Mouse (Mus musculus): Measurements from ENCODE around the gene Pfkp. TPM values are rescaled to one million over a fixed set of nuclear protein-coding genes. Genes with fewer than 3 reads are reported as not detected.

Pfkp gene
- polyA plus RNA-seq, 1 experiment from 2014 or later: 8.2 TPM

DNA sequence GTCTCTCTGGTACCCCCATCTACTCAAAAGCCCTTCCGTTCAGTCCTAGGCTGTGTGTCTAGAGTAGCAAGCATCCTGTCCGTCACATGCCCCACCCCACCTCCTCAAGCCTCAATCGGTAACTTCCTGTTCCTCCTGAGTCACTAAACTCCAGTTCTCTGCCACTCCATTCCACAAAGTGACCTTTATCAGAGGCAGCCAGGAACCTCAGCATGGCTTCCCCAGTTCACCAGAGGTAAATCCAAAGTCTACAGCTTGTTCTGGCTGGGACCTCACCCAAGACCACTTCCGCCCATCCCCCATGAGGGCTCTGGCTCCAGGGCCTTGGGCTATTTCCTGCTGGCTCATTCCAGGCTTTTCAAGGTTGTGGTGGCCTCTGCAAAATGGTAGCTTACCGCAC is 6.1 kb downstream of the Pfkp start:
- Histone ChIP-seq H3K4me1 (ENCODE audit: control insufficient read depth, insufficient read depth, low read length) (no peaks in the 10 kb centered on the region), H3K9me3 (ENCODE audit: control insufficient read depth, low read length) (no peaks in the 10 kb centered on the region), H3K9ac (ENCODE audit: low read length) (no peak overlapping the region), H3K4me3 (ENCODE audit: low read depth, low read length) (no peak overlapping the region), H3K27me3 (ENCODE audit: control insufficient read depth, insufficient read depth, low read length) (no peaks in the 10 kb centered on the region), H3K27ac (replicated peaks; ENCODE audit: low read depth, low read length) (no peak overlapping the region), H3K4me2 (ENCODE audit: low read depth, severe bottlenecking) (no peak overlapping the region), H3K36me3 (ENCODE audit: control insufficient read depth, insufficient read depth, low read length) (no peaks in the 10 kb centered on the region)
- DNase-seq (ENCODE audit: low spot score): no peak
- WGBS: 84% methylated on average over 5 of the region's 5 CpGs
- no peak for ATAC-seq (ENCODE audit: insufficient number of reproducible peaks, low FRiP score, low TSS enrichment, low read depth)

DNA sequence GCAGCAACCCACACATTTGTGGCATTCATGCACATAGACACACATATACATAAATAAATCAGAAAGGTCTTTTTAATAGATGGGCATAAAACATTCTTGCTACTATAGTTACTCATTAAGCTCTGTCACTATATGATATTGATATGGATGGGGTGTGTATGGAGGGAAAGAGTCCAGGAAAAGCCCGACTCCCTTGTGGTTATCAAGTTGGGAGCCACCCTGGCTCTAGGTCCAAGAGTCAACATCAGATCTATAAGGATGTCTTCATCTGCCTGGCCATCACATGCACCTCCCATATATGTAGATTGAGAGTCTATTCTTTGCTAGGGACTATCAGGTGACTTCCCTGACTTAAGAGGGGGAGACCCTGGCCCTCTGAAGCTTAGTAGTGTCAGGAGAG is 7.1 kb downstream of the Pfkp start:
- DNase-seq (ENCODE audit: low spot score): no peak
- H3K9me3 ChIP-seq (ENCODE audit: control insufficient read depth, low read length): no peaks in the 10 kb centered on the region
- H3K4me2 ChIP-seq (ENCODE audit: low read depth, severe bottlenecking): no peak overlapping the region
- H3K9ac ChIP-seq (ENCODE audit: low read length): no peak overlapping the region
- H3K4me3 ChIP-seq (ENCODE audit: low read depth, low read length): no peak overlapping the region
- H3K27me3 ChIP-seq (ENCODE audit: control insufficient read depth, insufficient read depth, low read length): no peaks in the 10 kb centered on the region
- WGBS: 93% methylated on average over 1 of the region's 1 CpGs
- no peak overlapping the region for H3K27ac ChIP-seq (replicated peaks; ENCODE audit: low read depth, low read length)
- H3K4me1 ChIP-seq (ENCODE audit: control insufficient read depth, insufficient read depth, low read length): no peaks in the 10 kb centered on the region
- ATAC-seq (ENCODE audit: insufficient number of reproducible peaks, low FRiP score, low TSS enrichment, low read depth): no peak
- H3K36me3 ChIP-seq (ENCODE audit: control insufficient read depth, insufficient read depth, low read length): no peaks in the 10 kb centered on the region

DNA sequence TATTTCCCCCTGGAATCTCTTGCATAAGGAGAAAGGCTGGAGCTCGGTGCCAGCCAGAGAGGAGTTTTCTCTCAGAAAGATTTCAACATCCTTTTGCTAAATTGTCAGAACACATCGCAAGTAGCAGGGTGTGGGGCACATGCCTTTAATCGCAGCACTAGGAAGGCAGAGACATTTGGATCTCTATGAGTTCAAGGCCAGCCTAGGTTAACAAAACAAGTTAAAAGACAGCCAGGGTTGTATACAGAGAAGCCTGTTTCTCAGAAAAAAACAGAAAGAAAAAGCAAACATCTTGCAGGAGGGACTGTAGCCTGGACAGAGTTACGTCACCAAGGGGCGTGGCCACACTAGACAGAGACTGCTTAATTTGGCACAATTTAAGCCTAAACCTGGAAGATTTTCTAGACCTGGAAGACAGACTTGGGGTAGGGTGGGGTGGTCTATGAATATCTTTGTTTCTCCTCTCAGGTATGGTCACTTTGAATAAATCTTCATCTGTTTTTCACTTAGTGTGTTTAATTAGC is 9.0 kb downstream of the Pfkp start:
- H3K27me3 ChIP-seq (ENCODE audit: control insufficient read depth, insufficient read depth, low read length): no peaks in the 10 kb centered on the region
- H3K9ac ChIP-seq (ENCODE audit: low read length): no peak overlapping the region
- no peaks in the 10 kb centered on the region for H3K9me3 ChIP-seq (ENCODE audit: control insufficient read depth, low read length)
- H3K4me1 ChIP-seq (ENCODE audit: control insufficient read depth, insufficient read depth, low read length): no peaks in the 10 kb centered on the region
- H3K27ac ChIP-seq (replicated peaks; ENCODE audit: low read depth, low read length): no peak overlapping the region
- H3K36me3 ChIP-seq (ENCODE audit: control insufficient read depth, insufficient read depth, low read length): no peaks in the 10 kb centered on the region
- WGBS: 86% methylated on average over 5 of the region's 5 CpGs
- ATAC-seq (ENCODE audit: insufficient number of reproducible peaks, low FRiP score, low TSS enrichment, low read depth) (no peak), DNase-seq (ENCODE audit: low spot score) (no peak)
- H3K4me2 ChIP-seq (ENCODE audit: low read depth, severe bottlenecking): no peak overlapping the region
- H3K4me3 ChIP-seq (ENCODE audit: low read depth, low read length): no peak overlapping the region

GRCm38 (mm10) chr13:6638976-6639375 is 9.6 kb downstream of the Pfkp start:
- Histone ChIP-seq H3K9ac (ENCODE audit: low read length) (no peak overlapping the region), H3K36me3 (ENCODE audit: control insufficient read depth, insufficient read depth, low read length) (no peaks in the 10 kb centered on the region), H3K4me2 (ENCODE audit: low read depth, severe bottlenecking) (no peak overlapping the region), H3K9me3 (ENCODE audit: control insufficient read depth, low read length) (no peaks in the 10 kb centered on the region), H3K27ac (replicated peaks; ENCODE audit: low read depth, low read length) (no peak overlapping the region), H3K4me1 (ENCODE audit: control insufficient read depth, insufficient read depth, low read length) (no peaks in the 10 kb centered on the region), H3K27me3 (ENCODE audit: control insufficient read depth, insufficient read depth, low read length) (no peaks in the 10 kb centered on the region), H3K4me3 (ENCODE audit: low read depth, low read length) (no peak overlapping the region)
- ATAC-seq (ENCODE audit: insufficient number of reproducible peaks, low FRiP score, low TSS enrichment, low read depth) (no peak), DNase-seq (ENCODE audit: low spot score) (no peak)
- 91% methylated on average over 3 of the region's 3 CpGs for WGBS

DNA sequence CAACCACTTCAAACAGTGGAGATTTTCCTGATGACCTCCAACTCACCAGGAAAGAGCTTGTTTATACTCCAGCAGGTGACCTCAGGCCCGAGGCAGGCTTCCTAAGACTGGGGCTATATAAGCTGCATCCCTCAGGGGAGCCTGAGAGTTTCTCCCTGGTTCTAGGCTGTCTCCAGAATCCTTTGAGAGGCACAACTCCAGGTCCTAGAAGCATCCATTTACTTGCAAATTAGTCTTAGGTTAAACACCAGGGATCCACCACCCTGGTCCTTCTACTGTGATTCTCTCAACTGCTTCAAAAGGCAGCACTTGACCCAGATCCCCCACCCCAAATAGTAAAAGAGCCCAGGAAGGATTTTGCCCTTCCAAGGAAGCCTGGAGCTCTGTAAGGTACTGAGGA is 10.2 kb downstream of the Pfkp start:
- H3K9me3 ChIP-seq (ENCODE audit: control insufficient read depth, low read length): no peaks in the 10 kb centered on the region
- H3K4me1 ChIP-seq (ENCODE audit: control insufficient read depth, insufficient read depth, low read length): peaks cover 2% of the 10 kb centered on the region; the same call in 1 of the 2 replicates
- 32% methylated on average over 1 of the region's 1 CpGs for WGBS
- ATAC-seq (ENCODE audit: insufficient number of reproducible peaks, low FRiP score, low TSS enrichment, low read depth) (no peak), DNase-seq (ENCODE audit: low spot score) (no peak)
- no peak overlapping the region for H3K27ac ChIP-seq (replicated peaks; ENCODE audit: low read depth, low read length)
- H3K4me3 ChIP-seq (ENCODE audit: low read depth, low read length): no peak overlapping the region
- H3K27me3 ChIP-seq (ENCODE audit: control insufficient read depth, insufficient read depth, low read length): no peaks in the 10 kb centered on the region
- no peaks in the 10 kb centered on the region for H3K36me3 ChIP-seq (ENCODE audit: control insufficient read depth, insufficient read depth, low read length)
- no peak overlapping the region for H3K9ac ChIP-seq (ENCODE audit: low read length)
- H3K4me2 ChIP-seq (ENCODE audit: low read depth, severe bottlenecking): no peak overlapping the region

GRCm38 (mm10) chr13:6637534-6638124 is 10.9 kb downstream of the Pfkp start:
- no peaks in the 10 kb centered on the region for H3K36me3 ChIP-seq (ENCODE audit: control insufficient read depth, insufficient read depth, low read length)
- ATAC-seq (ENCODE audit: insufficient number of reproducible peaks, low FRiP score, low TSS enrichment, low read depth) (no peak), DNase-seq (ENCODE audit: low spot score) (no peak)
- H3K9ac ChIP-seq (ENCODE audit: low read length): no peak overlapping the region
- H3K9me3 ChIP-seq (ENCODE audit: control insufficient read depth, low read length): no peaks in the 10 kb centered on the region
- no peak overlapping the region for H3K4me2 ChIP-seq (ENCODE audit: low read depth, severe bottlenecking)
- no peak overlapping the region for H3K4me3 ChIP-seq (ENCODE audit: low read depth, low read length)
- H3K4me1 ChIP-seq (ENCODE audit: control insufficient read depth, insufficient read depth, low read length): peaks cover 8% of the 10 kb centered on the region; the same call in 1 of the 2 replicates
- WGBS: 91% methylated on average over 7 of the region's 7 CpGs
- H3K27me3 ChIP-seq (ENCODE audit: control insufficient read depth, insufficient read depth, low read length): no peaks in the 10 kb centered on the region
- H3K27ac ChIP-seq (replicated peaks; ENCODE audit: low read depth, low read length): no peak overlapping the region

- H3K36me3 ChIP-seq (ENCODE audit: control insufficient read depth, insufficient read depth, low read length): no peaks in the 10 kb centered on the region
- H3K27ac ChIP-seq (replicated peaks; ENCODE audit: low read depth, low read length): no peak overlapping the region
- no peaks in the 10 kb centered on the region for H3K27me3 ChIP-seq (ENCODE audit: control insufficient read depth, insufficient read depth, low read length)
- no peak overlapping the region for H3K4me3 ChIP-seq (ENCODE audit: low read depth, low read length)
- DNase-seq (ENCODE audit: low spot score) (no peak), ATAC-seq (ENCODE audit: insufficient number of reproducible peaks, low FRiP score, low TSS enrichment, low read depth) (no peak)
- peaks cover 9% of the 10 kb centered on the region; the same call in 1 of the 2 replicates for H3K4me1 ChIP-seq (ENCODE audit: control insufficient read depth, insufficient read depth, low read length)
- no peaks in the 10 kb centered on the region for H3K9me3 ChIP-seq (ENCODE audit: control insufficient read depth, low read length)
- H3K9ac ChIP-seq (ENCODE audit: low read length): no peak overlapping the region
- 85% methylated on average over 4 of the region's 4 CpGs for WGBS
- no peak overlapping the region for H3K4me2 ChIP-seq (ENCODE audit: low read depth, severe bottlenecking)
Observed at GRCm38 (mm10) chr13:6636976-6637375, 11.6 kb downstream of the Pfkp start.

- H3K36me3 ChIP-seq (ENCODE audit: control insufficient read depth, insufficient read depth, low read length): no peaks in the 10 kb centered on the region
- H3K4me2 ChIP-seq (ENCODE audit: low read depth, severe bottlenecking): no peak overlapping the region
- 85% methylated on average over 6 of the region's 6 CpGs for WGBS
- DNase-seq (ENCODE audit: low spot score) (no peak), ATAC-seq (ENCODE audit: insufficient number of reproducible peaks, low FRiP score, low TSS enrichment, low read depth) (no peak)
- H3K4me3 ChIP-seq (ENCODE audit: low read depth, low read length): no peak overlapping the region
- no peak overlapping the region for H3K27ac ChIP-seq (replicated peaks; ENCODE audit: low read depth, low read length)
- H3K27me3 ChIP-seq (ENCODE audit: control insufficient read depth, insufficient read depth, low read length): no peaks in the 10 kb centered on the region
- no peaks in the 10 kb centered on the region for H3K9me3 ChIP-seq (ENCODE audit: control insufficient read depth, low read length)
- peaks cover 9% of the 10 kb centered on the region; the same call in 1 of the 2 replicates for H3K4me1 ChIP-seq (ENCODE audit: control insufficient read depth, insufficient read depth, low read length)
- H3K9ac ChIP-seq (ENCODE audit: low read length): no peak overlapping the region
Observed at GRCm38 (mm10) chr13:6636520-6636919, 12.1 kb downstream of the Pfkp start.

All from limb, embryonic 11.5 days (tissue).